Mouse (Mus musculus) hindbrain, embryonic 15.5 days (tissue): Measurements from ENCODE around the gene Fmo1. TPM values are rescaled to one million over a fixed set of nuclear protein-coding genes. Genes with fewer than 3 reads are reported as not detected.

Experiments
- polyA plus RNA-seq: library from polyadenylated mRNA; unstranded; fragments of >200 nt; fragmentation: Nextera tagmentation; extraction: Ambion mirVana; gene quantifications from 2 replicates; pipeline ENCODE4 v1.2.1, GENCODE M21; 2015

The Fmo1 gene
- polyA plus RNA-seq, 1 experiment from 2014 or later = 28.9 TPM

Other genes with a start within 250 kb of the Fmo1 start
- gene Myoc, start 227.5 kb downstream of the Fmo1 start, polyA plus RNA-seq = 0.09 TPM in 1 of 2 replicates, not detected in the other
- not detected in 2 replicates for gene Myocos, start 208.4 kb downstream of the Fmo1 start, polyA plus RNA-seq
- 130 and 138 TPM in 2 replicates for gene Prrc2c, start 126.1 kb downstream of the Fmo1 start, polyA plus RNA-seq
- 0.30 and 0.60 TPM in 2 replicates for gene Fmo4, start 52.6 kb downstream of the Fmo1 start, polyA plus RNA-seq
- gene Fmo2, start 32.1 kb upstream of the Fmo1 start, polyA plus RNA-seq = 0.19 and 0.42 TPM in 2 replicates
- not detected in 2 replicates for gene Fmo6, start 70.9 kb upstream of the Fmo1 start, polyA plus RNA-seq
- not detected in 2 replicates for gene Fmo3, start 117.9 kb upstream of the Fmo1 start, polyA plus RNA-seq
- gene Mroh9, start 219.1 kb upstream of the Fmo1 start, polyA plus RNA-seq = not detected in 2 replicates